Mouse (Mus musculus): ENCODE measurements around the gene Cryba4.

Gene Cryba4

DNA sequence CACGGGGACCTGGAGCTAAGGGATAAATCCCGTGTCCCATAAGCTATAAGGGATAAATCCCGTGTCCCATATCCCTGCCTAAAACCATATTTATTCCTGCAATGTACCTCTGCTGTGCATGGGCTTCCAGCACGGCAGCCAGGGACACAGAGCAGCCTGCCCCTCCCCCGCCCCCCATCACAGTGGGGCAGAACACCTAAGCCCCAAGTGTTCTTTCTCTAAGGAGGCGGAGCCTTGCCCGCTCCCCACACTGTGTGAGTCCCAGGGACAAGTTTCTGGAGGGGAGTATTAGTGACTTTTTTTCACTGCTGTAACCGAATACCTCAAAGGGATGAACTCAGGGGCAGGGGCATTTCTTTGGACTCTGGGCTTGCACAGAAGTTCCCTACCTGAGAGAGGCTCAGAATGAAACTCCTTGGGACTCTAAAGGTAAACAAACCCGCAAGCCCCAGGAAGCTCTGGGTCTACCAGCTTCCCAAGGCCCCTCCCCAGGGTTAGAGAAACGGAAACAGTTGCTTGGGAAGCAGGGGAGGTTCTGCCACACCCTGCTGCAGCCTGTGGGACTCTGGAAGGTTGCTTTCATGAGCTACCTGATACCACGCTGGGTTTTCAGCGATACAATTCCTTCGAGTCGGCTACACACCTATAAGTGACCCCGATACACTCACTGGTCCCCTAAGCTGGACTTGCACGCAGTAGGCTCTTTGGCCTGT is 45.6 kb downstream of the Cryba4 start:
- no peak for DNase-seq (ENCODE audit: low read depth, low spot score)

DNA sequence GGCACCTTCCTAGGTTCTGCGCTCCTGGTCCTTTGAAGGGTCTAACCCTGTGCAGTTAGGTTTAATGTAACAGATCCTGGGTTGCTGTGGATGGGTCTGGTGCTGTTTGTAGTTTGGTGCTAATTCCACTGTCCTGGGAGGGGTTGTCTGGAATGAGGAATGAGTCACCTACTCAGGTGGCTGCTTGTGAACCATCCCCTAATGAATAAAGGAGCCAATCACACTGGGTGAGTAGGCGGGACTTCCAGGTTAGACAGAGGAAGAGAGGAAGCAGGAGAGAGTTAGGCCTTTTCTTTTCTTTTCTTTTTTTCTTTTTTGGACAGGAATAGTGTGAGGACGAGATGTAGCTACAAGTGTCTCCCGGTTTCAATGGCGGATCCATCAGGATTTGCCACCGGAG is 52.7 kb downstream of the Cryba4 start:
- DNase-seq (ENCODE audit: low read depth, low spot score) = no peak

Data from mesoderm, embryonic 11.5 days (tissue).